Mouse (Mus musculus): ENCODE results near the gene Wwox. TPM values are rescaled to one million over a fixed set of nuclear protein-coding genes. Genes with fewer than 3 reads are reported as not detected.

Gene Wwox
- total RNA-seq, 2 experiments from 2014 or later = 28.8 to 30.2 TPM

DNA sequence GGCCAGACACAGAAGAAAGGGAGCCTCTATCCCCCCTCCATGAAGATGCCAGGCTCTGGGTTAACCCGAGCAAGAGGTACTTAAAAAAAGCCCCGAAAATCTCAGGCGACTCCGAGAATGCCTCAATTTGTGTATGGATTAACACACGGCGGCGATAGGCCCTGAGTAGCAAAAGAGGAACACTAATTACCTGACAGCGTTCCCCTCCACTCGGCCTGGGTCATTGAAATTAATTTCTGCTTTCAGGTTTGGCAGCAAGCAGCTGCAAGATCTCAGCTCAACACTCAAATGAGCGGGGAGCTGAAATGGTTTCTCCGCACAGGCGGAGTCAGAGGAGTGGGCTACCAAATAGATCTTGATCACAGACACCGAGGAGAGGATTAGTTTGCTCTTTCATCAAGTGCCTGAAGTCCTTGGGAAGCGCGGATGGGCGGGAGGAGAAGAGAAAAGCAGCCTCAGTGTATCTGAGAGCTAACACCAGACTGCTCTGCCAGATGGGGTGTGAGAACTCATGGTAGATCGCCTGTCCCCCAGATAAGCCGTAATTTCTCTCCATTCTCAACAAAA lies 445.7 kb downstream of the Wwox start:
- DNase-seq (ENCODE audit: low spot score in 2 of 2) = no peak

DNA sequence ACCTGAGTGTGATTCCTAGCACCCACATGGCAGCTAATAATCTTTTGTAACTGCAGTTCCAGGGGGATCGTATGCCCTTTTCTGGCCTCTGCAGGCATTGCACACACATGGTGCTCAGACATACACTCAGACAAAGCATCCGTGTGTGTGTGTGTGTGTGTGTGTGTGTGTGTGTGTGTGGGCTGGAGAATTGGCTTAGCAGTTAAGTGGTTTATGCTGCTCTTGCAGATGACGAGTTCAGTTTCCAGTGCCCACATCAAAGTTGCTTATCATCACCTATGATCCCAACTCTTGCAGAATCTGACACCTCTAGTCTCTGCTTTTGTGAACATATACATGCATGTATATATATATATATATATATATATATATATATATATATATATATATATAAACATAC lies 448.9 kb downstream of the Wwox start:
- no peak for DNase-seq (ENCODE audit: low spot score in 2 of 2)

DNA sequence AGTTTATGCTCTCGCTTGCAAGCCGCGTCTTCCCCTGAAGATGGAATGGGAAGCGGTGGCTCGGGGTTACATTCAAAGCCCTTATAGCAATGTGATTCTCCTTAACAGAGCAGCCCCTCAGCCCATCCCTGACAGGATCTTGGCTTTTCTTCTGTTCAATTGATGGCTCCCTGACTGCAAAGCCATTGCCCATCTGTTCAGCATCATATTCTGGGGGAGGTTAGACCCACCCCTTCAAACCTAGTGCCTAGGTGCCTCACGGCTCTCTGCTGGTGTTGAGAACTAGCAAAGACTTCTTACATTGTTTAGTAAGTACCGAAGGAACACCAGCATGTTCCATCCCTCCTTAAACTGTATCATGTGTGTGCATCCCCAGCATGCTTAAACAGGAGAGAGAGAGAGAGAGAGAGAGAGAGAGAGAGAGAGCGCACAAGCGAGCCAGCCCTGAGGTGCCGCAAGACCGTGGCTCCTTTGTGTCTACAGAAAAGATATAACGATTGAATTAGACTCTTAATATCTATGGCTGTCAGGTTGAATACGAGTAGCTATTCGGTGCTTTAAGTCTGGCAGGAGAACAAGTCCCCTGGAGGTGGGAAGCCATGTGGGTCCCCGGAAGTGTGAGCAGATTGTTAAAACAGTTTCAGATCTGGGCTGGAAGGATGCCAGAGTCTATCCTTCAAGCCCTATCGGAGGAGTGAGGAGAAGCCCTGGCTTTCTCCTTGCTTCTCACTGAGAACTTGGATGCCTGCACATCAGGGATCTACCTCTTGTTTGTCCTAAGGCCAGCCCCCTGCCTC lies 450.3 kb downstream of the Wwox start:
- no peak for DNase-seq (ENCODE audit: low spot score in 2 of 2)

DNA sequence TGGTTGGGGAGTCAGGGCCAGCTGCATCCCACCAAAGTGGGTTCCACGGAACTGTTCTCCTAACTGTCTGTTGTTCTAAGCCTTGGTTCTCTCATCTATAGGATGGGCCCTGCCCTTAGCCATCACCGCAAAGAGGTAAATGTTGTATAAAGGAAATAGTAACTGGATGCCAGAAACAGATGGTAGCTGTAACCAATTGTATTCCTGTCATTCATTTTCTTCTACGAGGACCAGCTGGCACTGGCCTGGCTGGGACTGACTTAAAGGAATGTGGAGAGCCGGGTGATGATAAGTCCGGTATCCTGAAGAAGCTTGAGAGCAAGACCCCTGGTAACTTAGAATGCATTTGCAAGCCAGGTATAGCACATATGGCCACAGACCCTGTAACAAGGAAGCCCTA lies 451.0 kb downstream of the Wwox start:
- DNase-seq (ENCODE audit: low spot score in 2 of 2) = no peak

DNA sequence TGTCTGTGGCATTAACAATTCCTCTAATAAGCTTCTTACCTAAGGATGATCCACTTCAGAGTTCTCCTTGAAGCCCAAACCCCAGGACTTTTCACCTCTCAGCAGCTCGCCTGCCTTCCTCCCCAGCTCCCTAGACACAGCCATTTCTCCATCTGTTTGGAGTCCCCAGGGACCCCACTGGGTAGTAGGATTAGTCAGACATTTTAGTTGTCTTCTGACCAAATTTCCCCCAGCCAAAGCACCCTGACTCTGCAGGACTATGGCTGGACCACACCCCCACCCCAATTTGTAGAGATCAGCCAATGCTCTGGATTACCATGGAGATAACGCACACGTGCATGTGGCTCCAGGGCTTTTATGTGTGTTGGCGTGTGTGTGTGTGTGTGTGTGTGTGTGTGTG lies 451.8 kb downstream of the Wwox start:
- DNase-seq (ENCODE audit: low spot score in 2 of 2) = no peak

DNA sequence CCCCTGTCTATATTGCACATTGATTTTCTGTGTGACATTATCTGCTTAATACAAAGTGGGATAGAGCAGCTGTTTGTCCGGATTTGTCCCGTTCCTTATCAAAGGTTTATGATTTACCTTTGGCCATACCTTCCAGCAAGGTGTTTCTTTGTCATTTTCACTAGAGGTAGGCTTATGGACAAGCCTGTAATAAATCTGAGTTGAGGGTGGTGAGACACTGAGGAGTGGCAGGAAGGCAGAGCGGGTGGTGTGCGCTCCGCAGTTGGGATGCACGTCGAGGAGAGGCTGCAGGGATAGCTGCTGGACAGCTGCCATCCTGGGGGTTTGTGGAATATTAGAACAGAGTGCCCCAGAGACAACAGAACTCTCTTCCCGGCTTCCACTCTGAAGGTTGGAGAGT lies 458.0 kb downstream of the Wwox start:
- DNase-seq (ENCODE audit: low spot score in 2 of 2) = no peak

DNA sequence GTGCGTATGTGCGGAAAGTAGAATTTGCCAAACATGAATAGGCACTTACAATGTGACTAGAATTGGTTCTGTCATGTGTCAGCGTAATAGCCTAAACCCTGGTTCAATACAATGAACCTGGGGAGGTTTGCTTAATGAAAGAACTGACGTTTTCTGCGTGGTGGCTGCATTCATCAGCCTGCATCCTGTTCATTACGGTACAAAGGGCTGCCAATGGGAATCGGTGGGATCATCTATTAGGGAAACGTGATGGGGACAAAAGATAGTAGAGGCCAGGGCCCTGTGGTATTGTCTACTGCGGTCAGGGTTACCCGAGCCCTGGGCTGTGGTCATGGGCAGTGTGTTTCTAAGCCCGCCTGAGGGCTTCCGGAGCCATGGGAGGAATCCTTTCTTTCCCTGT lies 459.7 kb downstream of the Wwox start:
- DNase-seq (ENCODE audit: low spot score in 2 of 2) = no peak

DNA sequence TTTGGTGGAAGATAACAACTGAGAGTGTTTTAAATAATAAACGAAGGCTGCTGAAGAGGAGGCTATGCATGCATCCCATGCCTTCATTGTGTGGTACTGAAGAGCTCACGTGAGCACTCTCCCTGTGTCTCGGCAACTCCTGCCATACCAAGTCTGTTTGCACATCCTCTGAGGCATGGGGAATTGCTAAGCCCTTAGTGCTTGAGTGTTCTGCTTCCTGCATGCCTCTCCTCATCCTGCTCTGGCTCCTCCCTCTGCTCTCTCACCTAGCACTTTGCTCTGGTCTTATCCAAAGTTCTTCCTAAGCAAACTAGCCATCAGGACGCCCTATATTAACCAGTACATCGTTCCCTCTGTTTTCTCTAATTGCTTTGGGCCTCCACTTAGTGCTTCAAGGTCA lies 463.1 kb downstream of the Wwox start:
- no peak for DNase-seq (ENCODE audit: low spot score in 2 of 2)

DNA sequence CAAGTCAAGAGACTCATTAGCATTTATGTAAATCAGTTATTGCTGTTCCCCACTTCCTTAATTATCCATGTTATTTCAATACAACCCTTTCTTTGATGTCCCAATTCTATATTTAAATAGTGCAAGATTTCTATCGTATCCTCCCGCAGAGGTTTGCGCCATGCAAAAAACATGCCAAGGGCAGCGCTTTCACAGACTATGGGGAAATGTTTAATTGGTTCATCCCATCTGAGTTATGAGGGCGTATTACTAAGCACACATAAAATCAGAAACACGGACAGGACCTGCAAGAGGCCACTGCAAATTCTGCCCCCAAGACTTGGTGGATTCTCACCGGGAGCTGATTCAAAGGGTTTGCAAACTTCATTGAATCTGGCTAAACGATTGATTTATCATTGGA lies 468.6 kb downstream of the Wwox start:
- no peak for DNase-seq (ENCODE audit: low spot score in 2 of 2)

DNA sequence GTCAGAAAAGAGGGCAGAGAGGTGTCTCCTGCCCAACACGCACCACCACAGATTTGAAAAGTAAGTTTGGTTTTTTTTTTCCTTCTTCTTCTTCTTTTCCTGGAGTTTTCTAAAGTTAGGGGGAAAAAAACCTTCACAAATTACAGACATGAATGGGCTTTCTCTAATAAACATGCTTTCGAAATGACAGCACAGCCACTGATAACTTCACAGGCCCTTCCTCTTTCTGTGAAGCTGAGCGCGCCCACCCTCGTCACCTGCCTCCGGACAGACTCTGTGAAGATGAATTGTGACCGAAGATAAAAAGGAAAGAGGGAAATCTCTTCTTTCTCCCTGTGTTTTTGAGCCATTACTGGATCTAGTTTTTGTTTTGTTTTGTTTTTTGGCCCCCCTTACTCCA lies 469.1 kb downstream of the Wwox start:
- DNase-seq (ENCODE audit: low spot score in 2 of 2) = no peak

DNA sequence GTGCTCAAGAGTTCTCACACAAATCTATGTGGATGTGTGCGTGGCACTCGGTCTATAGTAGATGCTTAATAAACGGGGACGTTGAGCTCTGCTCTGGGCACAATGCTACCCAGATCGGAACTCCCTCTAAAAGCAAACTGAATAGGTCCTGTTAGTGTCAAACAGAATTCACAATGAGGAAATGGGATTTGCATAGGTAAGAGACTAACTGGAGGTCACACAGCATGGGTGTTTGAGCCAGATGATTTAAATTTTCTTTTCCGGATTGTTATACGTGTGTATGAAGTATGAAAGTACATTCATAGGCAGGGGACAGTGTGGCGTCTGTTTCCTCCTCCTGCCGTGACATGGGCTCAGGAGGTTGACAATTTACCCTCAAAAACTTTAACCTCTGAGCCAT lies 469.7 kb downstream of the Wwox start:
- no peak for DNase-seq (ENCODE audit: low spot score in 2 of 2)

DNA sequence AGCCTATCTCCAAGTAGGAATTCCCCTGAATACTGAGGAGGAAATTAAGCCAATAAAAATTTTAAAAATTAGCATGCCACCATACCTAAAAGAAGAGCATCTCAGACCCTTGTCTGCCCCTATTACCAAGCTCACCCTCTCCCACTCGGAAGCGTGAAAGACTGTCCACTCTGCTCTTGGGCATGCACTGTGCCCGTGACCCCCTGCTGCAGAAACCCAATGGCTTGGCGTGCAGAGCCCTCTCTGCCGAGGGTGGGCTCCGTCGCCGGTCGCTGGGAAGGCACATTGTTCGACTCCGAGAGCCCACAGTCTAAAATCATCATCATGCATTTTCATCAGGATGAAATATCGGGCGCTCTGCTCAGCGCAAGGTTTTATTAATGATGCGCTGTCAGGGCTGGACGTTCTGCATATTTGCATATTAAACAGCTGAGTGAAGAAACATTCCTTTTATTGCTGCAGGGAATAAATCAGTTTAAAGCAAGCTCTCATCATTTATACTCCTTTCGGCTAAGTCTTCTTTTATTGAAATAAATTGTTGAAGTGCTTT lies 471.7 kb downstream of the Wwox start:
- no peak for DNase-seq (ENCODE audit: low spot score in 2 of 2)

DNA sequence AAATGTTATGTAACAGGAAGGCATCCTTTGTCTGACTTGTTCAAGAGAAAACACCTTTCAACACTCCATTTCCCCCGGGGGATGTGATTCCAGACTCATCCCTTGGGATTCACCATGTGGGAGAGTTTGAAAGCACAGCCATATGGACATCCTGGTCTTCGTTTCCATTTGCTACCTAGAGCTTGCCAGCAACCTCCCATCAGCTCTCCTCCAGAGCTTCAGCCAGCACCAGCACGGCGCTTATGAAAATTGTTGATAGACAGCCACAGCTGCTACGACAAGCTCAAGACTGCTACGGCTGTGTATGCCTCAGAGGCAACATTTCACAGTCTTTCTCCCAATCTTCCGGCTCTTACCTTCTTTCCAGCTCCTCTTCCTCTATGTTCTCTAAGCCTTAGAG lies 484.2 kb downstream of the Wwox start:
- DNase-seq (ENCODE audit: low spot score in 2 of 2) = no peak

DNA sequence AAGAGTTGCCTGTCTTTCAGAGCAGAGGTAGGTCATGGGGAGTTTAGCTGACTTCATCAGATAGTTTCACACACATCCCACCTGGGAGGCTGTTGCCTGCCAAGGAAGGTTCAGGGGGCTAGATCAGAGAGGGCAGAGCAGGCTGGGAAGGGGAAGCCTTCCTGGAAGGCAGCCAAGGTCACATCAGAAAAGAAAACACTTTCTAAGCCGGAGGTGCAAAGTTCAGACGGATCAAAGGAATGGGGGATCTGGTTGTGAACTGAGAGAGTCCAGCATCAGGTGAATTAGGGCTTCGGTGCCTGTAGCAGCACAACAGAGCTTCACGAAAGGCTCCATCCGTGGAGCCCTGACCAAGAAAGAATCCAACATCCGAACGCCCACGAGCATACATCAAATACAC lies 488.0 kb downstream of the Wwox start:
- no peak for DNase-seq (ENCODE audit: low spot score in 2 of 2)

DNA sequence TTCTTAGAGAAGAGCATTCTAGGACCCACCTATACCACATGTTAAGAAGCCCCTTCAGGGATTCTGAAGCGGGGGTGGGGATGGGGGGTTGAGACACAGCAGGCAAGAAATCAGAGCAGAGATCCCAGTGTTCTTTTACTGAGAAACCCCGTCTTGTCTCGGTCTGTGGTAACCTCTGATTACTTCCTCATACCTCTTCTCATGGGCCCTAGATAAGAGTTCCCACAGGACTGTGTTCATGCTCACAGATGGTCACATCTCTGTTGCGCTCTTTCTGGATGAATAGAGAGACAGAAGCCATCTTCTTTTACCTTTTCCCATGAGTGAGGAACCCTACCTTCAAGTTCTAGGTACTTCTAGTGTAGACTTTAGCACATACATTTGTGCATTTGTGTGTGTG lies 488.5 kb downstream of the Wwox start:
- DNase-seq (ENCODE audit: low spot score in 2 of 2) = no peak

DNA sequence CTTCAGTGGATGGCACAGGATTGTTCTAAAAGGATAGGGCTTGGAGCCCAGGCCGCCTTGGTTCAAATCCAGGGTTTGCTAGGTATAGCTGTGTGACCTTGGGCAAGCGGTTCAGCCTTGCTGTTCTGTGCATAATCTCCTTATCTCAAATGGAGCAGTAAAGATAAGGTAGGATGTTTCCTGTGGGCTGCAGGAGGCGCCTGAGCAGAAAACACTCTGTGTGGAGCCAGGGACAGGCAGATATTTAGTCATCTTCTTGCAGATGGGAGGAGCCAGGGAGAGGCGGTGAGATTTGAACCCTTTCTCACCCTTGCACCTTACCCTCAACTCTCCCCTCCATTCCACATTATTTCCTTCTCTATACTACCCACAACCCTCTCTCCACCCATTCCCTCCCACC lies 490.1 kb downstream of the Wwox start:
- DNase-seq (ENCODE audit: low spot score in 2 of 2) = no peak

DNA sequence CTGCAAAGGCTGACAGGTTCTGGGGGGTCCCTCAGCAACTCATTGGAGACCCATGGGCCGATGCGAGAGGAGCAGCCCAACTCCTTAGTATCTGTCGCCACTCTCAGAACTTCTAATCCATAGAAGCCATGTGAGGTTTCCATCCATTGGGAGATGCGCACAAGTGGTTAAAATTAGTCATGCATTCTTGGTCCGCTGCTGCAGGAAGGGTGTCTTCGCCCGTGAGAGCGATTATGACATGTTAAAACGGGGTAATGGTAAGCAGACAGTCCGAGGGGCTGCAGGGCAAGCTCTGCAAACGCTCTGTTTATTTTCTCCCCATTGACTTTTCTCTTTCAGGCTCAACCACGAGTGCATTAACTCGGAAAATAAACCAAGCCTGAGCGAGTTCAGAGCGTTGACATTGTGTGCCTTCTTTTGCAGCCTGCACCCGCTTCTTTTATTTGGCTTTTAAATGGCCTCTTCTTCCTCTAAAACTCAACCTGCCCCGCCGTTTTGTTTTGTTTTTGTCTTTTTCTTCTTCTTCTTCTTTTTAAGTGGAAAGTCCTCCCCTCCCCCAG lies 492.7 kb downstream of the Wwox start:
- no peak for DNase-seq (ENCODE audit: low spot score in 2 of 2)

DNA sequence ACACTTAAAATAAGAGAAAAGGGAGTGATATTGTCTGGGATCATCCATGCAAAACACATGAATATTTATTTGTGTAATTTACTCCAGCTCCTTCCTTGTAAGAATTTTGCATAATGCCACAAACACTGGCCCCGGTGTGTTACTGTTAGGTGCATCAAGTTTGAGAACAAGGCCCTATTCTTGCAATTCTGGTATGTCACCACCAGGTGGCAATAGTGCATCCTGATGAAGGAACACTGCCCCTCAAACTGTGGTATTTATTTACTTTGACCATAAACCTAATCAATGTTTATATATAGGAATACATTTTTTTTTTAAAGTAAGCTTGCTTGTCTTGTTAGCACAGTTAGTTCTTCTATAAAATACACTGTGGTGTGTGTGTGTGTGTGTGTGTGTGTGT lies 493.8 kb downstream of the Wwox start:
- no peak for DNase-seq (ENCODE audit: low spot score in 2 of 2)

DNA sequence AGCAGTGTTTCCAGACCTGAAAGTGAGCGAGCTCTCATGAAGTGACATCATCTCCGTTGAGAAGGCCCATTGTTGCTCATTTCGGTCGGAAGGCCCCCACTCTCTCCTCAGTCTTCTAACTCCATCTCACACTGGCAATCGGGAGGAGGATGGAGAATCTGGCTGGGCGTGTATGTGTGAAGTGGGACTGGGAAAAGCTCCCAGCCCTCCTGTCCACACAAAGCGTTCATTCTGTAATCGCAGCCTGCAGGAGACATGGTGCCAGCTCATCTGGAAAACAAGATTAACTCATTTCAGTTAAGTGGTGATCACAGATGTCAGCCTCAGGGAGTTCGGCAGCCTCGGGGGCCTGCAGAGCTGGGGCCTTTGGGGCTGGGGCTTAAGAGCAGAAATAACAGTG lies 497.4 kb downstream of the Wwox start:
- no peak for DNase-seq (ENCODE audit: low spot score in 2 of 2)

DNA sequence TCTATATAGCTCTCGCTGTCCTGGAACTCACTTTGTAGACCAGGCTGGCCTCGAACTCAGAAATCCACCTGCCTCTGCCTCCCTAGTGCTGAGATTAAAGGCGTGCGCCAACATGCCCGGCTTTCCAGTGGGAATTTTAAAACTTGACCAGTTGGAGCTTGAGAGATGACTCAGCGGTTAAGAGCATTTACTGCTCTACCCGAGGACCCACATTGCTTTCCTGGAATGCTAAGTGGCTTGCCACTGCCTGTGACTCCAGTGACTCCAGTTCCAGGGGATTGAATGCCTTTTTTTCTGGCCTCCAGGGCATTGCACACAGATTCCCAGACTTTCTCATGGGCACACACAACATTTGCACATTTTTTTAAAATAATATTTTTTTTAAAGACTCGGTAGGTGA lies 499.9 kb downstream of the Wwox start:
- no peak for DNase-seq (ENCODE audit: low spot score in 2 of 2)

DNA sequence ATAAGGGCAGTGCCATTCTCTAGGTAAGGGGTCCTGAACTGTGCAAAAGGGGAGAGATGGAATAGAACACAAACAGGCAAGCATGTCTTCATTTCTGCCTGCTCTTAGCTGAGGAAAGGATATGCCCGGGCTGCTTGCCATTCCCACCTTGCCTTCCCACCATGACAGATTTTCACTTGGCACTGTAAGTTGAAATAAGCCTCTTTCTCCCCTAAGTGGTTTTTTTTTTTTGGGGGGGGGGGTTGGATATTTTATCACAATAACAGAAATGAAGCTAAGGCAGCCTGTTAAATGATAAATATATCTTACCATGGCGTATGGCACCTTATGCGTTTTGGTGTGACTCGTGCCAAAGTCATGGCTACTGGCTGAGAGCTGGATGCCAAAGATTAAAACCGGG lies 501.6 kb downstream of the Wwox start:
- no peak for DNase-seq (ENCODE audit: low spot score in 2 of 2)

DNA sequence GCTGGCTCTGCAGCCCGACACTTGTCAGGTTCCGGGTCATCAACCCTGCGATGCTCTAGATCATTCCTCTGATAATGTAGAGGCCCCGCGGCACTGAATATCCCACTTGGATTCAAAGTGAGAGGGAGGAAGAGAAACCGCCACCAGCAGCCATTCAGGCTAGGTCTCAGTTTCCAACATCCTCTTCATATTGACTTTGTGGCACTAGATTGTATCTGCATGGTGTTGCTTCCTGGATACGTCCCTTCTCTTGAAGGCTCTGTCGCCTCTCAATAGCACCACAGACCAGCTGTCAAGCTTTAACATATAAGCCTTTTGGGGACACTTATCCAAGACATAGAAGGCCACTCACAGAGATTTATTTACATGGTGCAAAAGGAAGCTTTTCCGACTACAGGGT lies 502.2 kb downstream of the Wwox start:
- no peak for DNase-seq (ENCODE audit: low spot score in 2 of 2)

DNA sequence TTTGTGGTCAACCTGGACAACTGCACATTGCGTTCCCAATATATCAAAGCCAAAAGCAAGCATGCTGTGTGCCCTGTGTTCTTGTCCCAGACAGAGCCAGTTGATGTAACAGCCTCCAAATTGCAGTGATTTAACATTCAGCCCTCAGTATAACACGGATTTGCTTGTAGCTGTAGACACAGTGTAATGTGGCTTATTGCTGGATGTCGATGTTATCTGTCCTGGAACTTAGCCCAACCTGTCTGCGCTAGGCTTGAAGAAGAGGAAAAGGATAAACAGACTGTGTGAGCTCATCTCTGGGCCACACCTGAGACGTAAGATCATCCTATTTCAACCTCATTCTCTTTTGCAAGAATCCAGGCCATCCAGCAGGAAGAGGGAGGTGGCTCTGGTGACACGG lies 508.5 kb downstream of the Wwox start:
- no peak for DNase-seq (ENCODE audit: low spot score in 2 of 2)
